Mouse (Mus musculus) myocyte (in vitro differentiated cells): ENCODE data around the gene Olfr1260. TPM values are rescaled to one million over a fixed set of nuclear protein-coding genes. Genes with fewer than 3 reads are reported as not detected.

Source experiments
- H3K27me3 ChIP-seq: one replicate; pipeline ENCODE4 v1.6.1; 2011; ENCODE audit not compliant: control insufficient read depth, insufficient read depth, insufficient read length
- H3K36me3 ChIP-seq: one replicate; pipeline ENCODE4 v1.6.1; 2011; ENCODE audit not compliant: control insufficient read depth, insufficient read depth
- H3K4me2 ChIP-seq: one replicate; pipeline ENCODE4 v1.6.1; 2011; ENCODE audit warnings: low read depth, control low read depth
- H3K4me3 ChIP-seq: one replicate; pipeline ENCODE4 v1.5.1; 2011; ENCODE audit warnings: mild to moderate bottlenecking, control low read depth, moderate library complexity
- H3K79me2 ChIP-seq: one replicate; pipeline ENCODE4 v1.6.1; 2011; ENCODE audit not compliant: control insufficient read depth, insufficient read depth
- H3ac ChIP-seq: one replicate; pipeline ENCODE4 v1.6.1; 2011; ENCODE audit not compliant: control insufficient read depth, insufficient read length
- CEBPB ChIP-seq: IDR thresholded peaks from 2 replicates; pipeline ENCODE4 v1.6.1; 2011; ENCODE audit warnings: mild to moderate bottlenecking, moderate library complexity; ENCODE audit not compliant: poor library complexity, insufficient read depth, severe bottlenecking
- E2F4 ChIP-seq: IDR thresholded peaks from one replicate; pipeline ENCODE4 v1.6.1; 2011; ENCODE audit warnings: mild to moderate bottlenecking, control low read depth, moderate library complexity; ENCODE audit not compliant: insufficient read depth
- MAX ChIP-seq: IDR thresholded peaks from one replicate; pipeline ENCODE4 v1.6.1; 2011; ENCODE audit warnings: low read depth, mild to moderate bottlenecking, control low read depth
- MYOD1 ChIP-seq, 3 experiments: IDR thresholded peaks; one replicate each; pipeline ENCODE4 v1.6.1; 2011; ENCODE audit warnings: control low read depth in 2 of 3, low read depth in 2 of 3, mild to moderate bottlenecking in 2 of 3, moderate library complexity in 1 of 3; ENCODE audit not compliant: insufficient read length in 2 of 3, control insufficient read depth in 1 of 3
- MYOG ChIP-seq, 3 experiments: IDR thresholded peaks; one replicate each; pipeline ENCODE4 v1.6.1; 2011; ENCODE audit warnings: control low read depth in 2 of 3, low read depth in 2 of 3, mild to moderate bottlenecking in 2 of 3; ENCODE audit not compliant: insufficient read length in 2 of 3, control insufficient read depth in 1 of 3, insufficient read depth in 1 of 3
- POLR2A ChIP-seq: IDR thresholded peaks from one replicate; pipeline ENCODE4 v1.6.1; 2011; ENCODE audit warnings: low read depth, mild to moderate bottlenecking, control low read depth, moderate library complexity; ENCODE audit not compliant: insufficient read length
- POLR2AphosphoS2 ChIP-seq: IDR thresholded peaks from one replicate; pipeline ENCODE4 v1.6.1; 2011; ENCODE audit warnings: low read depth, control low read depth; ENCODE audit not compliant: insufficient read length
- REST ChIP-seq: IDR thresholded peaks from one replicate; pipeline ENCODE4 v1.6.1; 2011; ENCODE audit warnings: mild to moderate bottlenecking, control low read depth, moderate library complexity; ENCODE audit not compliant: insufficient read depth, insufficient read length
- SRF ChIP-seq: IDR thresholded peaks from one replicate; pipeline ENCODE4 v1.6.1; 2011; ENCODE audit warnings: low read depth; ENCODE audit not compliant: control insufficient read depth, insufficient read length
- TCF12 ChIP-seq: IDR thresholded peaks from one replicate; pipeline ENCODE4 v1.6.1; 2011; ENCODE audit warnings: mild to moderate bottlenecking, control low read depth; ENCODE audit not compliant: poor library complexity, insufficient read depth, severe bottlenecking
- TCF3 ChIP-seq: IDR thresholded peaks from one replicate; pipeline ENCODE4 v1.6.1; 2011; ENCODE audit warnings: low read depth, control low read depth; ENCODE audit not compliant: insufficient read length
- USF1 ChIP-seq: IDR thresholded peaks from one replicate; pipeline ENCODE4 v1.6.1; 2011; ENCODE audit warnings: low read depth, mild to moderate bottlenecking, control low read depth, moderate library complexity
- polyA plus RNA-seq: library from polyadenylated mRNA; unstranded; fragments of >200 nt; fragmentation: generic; extraction: Trizol; gene quantifications from one replicate; pipeline ENCODE4 v1.2.1, GENCODE M21; 2012; ENCODE audit warnings: missing spikeins

The Olfr1260 gene
- polyA plus RNA-seq, 1 experiment: 0.05 TPM

DNA sequence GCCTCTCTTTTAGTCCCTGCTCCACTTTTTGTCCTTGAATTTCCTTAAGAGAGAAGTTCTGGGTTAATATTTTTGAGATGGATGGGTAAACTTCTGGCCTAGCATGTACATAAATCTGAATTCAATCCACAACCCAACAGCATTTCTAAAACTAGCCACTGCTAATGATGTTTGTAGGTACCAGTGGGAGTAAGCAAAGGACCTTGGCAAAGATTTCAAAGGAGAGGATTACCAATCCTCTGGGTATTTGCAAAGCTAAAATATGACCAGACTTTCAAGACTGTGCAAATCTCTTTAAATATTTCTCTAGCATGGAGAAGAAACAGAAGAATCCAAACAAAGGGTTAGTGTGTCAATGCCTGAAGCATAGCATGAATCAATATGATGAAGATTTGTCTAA, 25.7 kb downstream of the Olfr1260 start, which contains the start of gene Olfr1262:
TSS of gene Olfr1262 (plus strand) at position 301 of the 400 bp plus-strand sequence.
- Histone ChIP-seq H3K27me3 (no peaks in the 10 kb centered on the region), H3K79me2 (no peaks in the 10 kb centered on the region), H3K4me3 (no peak within 1 kb of the TSS), H3ac (no peak within 1 kb of the TSS), H3K4me2 (no peak within 1 kb of the TSS), H3K36me3 (no peaks in the 10 kb centered on the region)
- TF ChIP-seq MYOD1 (IDR thresholded peaks at IDR 0.05; ENCODE audit: control insufficient read depth in 1 of 3, insufficient read length in 2 of 3, low read depth in 2 of 3): no peak
- TF ChIP-seq POLR2A: no peak
- TF ChIP-seq SRF: no peak
- TF ChIP-seq MYOG (IDR thresholded peaks at IDR 0.05; ENCODE audit: control insufficient read depth in 1 of 3, insufficient read depth in 1 of 3, insufficient read length in 2 of 3, low read depth in 2 of 3): no peak
- TF ChIP-seq TCF12: no peak
- TF ChIP-seq CEBPB: no peak
- no peak for TF ChIP-seq REST
- no peak for TF ChIP-seq POLR2AphosphoS2
- TF ChIP-seq E2F4: no peak
- TF ChIP-seq TCF3: no peak
- no peak for TF ChIP-seq MAX
- TF ChIP-seq USF1: no peak

DNA sequence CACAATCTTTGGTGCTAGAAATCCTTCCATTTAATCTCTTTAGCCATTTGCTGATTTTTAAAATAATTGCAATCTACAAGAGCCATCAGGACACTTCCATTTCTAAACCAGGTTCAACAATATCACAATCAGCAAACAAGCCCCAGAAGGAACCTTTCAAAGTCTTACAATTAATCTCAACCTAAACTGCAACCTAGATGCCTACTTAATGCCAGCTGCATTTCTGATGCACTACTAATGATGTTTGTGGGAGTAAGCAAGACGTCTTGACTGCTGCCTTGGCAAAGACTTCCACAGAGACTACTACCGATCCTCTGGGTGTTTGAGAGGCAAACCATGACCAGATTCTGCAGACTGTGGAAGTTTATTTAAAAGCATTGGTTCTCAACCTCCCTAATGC, 37.7 kb downstream of the Olfr1260 start, which contains the start of gene Olfr1263:
TSS of gene Olfr1263 (plus strand) at position 301 of the 400 bp plus-strand sequence.
- no peak within 1 kb of the TSS for H3K4me2 ChIP-seq
- H3K4me3 ChIP-seq: no peak within 1 kb of the TSS
- no peaks in the 10 kb centered on the region for H3K36me3 ChIP-seq
- no peak for TF ChIP-seq SRF
- no peak for TF ChIP-seq MYOD1 (IDR thresholded peaks at IDR 0.05; ENCODE audit: control insufficient read depth in 1 of 3, insufficient read length in 2 of 3, low read depth in 2 of 3)
- no peak for TF ChIP-seq CEBPB
- TF ChIP-seq POLR2AphosphoS2: no peak
- no peak for TF ChIP-seq POLR2A
- no peak for TF ChIP-seq TCF12
- TF ChIP-seq REST: no peak
- no peak for TF ChIP-seq E2F4
- no peak for TF ChIP-seq TCF3
- TF ChIP-seq MYOG (IDR thresholded peaks at IDR 0.05; ENCODE audit: control insufficient read depth in 1 of 3, insufficient read depth in 1 of 3, insufficient read length in 2 of 3, low read depth in 2 of 3): no peak
- TF ChIP-seq USF1: no peak
- no peak for TF ChIP-seq MAX
- H3K27me3 ChIP-seq: no peaks in the 10 kb centered on the region
- no peak within 1 kb of the TSS for H3ac ChIP-seq
- H3K79me2 ChIP-seq: no peaks in the 10 kb centered on the region

DNA sequence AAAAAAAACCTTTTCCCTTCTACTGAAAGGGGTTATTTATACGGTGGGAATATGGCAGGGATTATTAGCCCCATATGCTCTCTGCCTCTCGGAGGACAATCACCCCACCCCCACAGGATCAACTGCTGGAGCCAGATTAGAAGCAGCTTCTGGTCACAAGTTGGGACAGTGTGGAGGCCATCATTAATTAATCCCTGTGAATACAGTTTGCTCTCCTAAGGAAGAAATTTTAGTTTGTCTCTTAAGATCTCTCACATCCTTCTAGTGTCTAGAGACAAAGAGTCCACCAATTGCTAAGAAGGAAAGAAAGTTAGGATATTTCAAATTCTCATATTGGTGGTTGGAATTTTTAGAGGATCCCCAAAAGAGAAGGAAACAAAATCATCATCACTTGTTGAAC, 51.3 kb downstream of the Olfr1260 start, which contains the start of gene Olfr1264:
TSS of gene Olfr1264 (minus strand) at position 101 of the 400 bp plus-strand sequence.
- TF ChIP-seq POLR2AphosphoS2: no peak
- no peak for TF ChIP-seq POLR2A
- TF ChIP-seq MAX: no peak
- H3K36me3 ChIP-seq: no peaks in the 10 kb centered on the region
- H3K79me2 ChIP-seq: no peaks in the 10 kb centered on the region
- no peak within 1 kb of the TSS for H3K4me2 ChIP-seq
- H3ac ChIP-seq: no peak within 1 kb of the TSS
- no peak within 1 kb of the TSS for H3K4me3 ChIP-seq
- H3K27me3 ChIP-seq: no peaks in the 10 kb centered on the region

Other genes with a start within 250 kb of the Olfr1260 start
- gene Olfr1252, start 249.3 kb upstream of the Olfr1260 start, polyA plus RNA-seq: not detected
- gene Olfr1253, start 217.2 kb upstream of the Olfr1260 start, polyA plus RNA-seq: not detected
- gene Olfr1254, start 180.7 kb upstream of the Olfr1260 start, polyA plus RNA-seq: not detected
- not detected for gene Olfr1255, start 162.3 kb upstream of the Olfr1260 start, polyA plus RNA-seq
- gene Olfr1256, start 132.8 kb upstream of the Olfr1260 start, polyA plus RNA-seq: not detected
- gene Olfr48, start 126.1 kb upstream of the Olfr1260 start, polyA plus RNA-seq: not detected
- gene Olfr1257, start 95.9 kb upstream of the Olfr1260 start, polyA plus RNA-seq: not detected
- 0.17 TPM for gene Olfr1258, start 47.0 kb upstream of the Olfr1260 start, polyA plus RNA-seq
- 0.59 TPM for gene Olfr1259, start 25.7 kb upstream of the Olfr1260 start, polyA plus RNA-seq
- not detected for gene Olfr1261, start 16.9 kb downstream of the Olfr1260 start, polyA plus RNA-seq
- gene Olfr1262, start 25.8 kb downstream of the Olfr1260 start, polyA plus RNA-seq: not detected
- 0.02 TPM for gene Olfr1263, start 37.8 kb downstream of the Olfr1260 start, polyA plus RNA-seq
- not detected for gene Olfr1264, start 51.2 kb downstream of the Olfr1260 start, polyA plus RNA-seq
- gene Olfr1265, start 61.0 kb downstream of the Olfr1260 start, polyA plus RNA-seq: not detected
- gene Olfr140, start 89.3 kb downstream of the Olfr1260 start, polyA plus RNA-seq: not detected
- not detected for gene Olfr1269, start 147.1 kb downstream of the Olfr1260 start, polyA plus RNA-seq
- gene Olfr32, start 168.0 kb downstream of the Olfr1260 start, polyA plus RNA-seq: not detected
- gene Olfr1270, start 178.8 kb downstream of the Olfr1260 start, polyA plus RNA-seq: not detected